Mouse (Mus musculus) liver, adult 2 months (tissue): Measurements from ENCODE around the gene Ergic1.

Source experiments
- CTCF ChIP-seq: fragments of 200-500 bp; IDR thresholded peaks from 2 replicates; pipeline ENCODE4 v1.5.1; 2011; ENCODE audit warnings: low read depth, low read length, control low read depth
- POLR2A ChIP-seq: fragments of 200-500 bp; IDR thresholded peaks from 2 replicates; pipeline ENCODE4 v1.6.1; 2011; ENCODE audit warnings: low read length, control low read depth; ENCODE audit not compliant: insufficient read depth; ENCODE audit errors: extremely low read depth

GRCm38 (mm10) chr17:26608877-26609276, 47.6 kb downstream of the Ergic1 start:
- no peak for TF ChIP-seq CTCF
- TF ChIP-seq POLR2A: no peak
